ENCODE assay signal across 32 mouse cellular contexts in genomic region chr4:109471606-109472005, GRCm38 (mm10). TPM values are rescaled to one million over a fixed set of nuclear protein-coding genes. Genes with fewer than 3 reads are reported as not detected.
DNase-seq lines count a peak whose midpoint lies in the region; ATAC-seq and TF ChIP-seq lines count a peak whose summit lies in the region.
"Had no signal": no experiment of that assay in that cellular context is flagged by ENCODE, and none has a peak within 500 bp of the region (broad histone marks: within the 10 kb centered on the region; RNA-seq: fewer than 3 reads in every experiment).

No protein-coding gene starts in this region.

- no peak for ATAC-seq in lung, postnatal 0 days
- ATAC-seq in Patski: no peak
- ATAC-seq: forebrain, embryonic 14.5 days; hindbrain, embryonic 16.5 days; intestine, embryonic 16.5 days; midbrain, embryonic 15.5 days had no signal

- H3K4me3 ChIP-seq in gastrocnemius, adult 2 months: peak overlapping the region; percentile 3; the same call in 1 of the 2 replicates
- H3K4me3 ChIP-seq in lung, postnatal 0 days (ENCODE audit: low read depth, low read length): no peak overlapping the region
- H3K4me3 ChIP-seq: embryonic facial prominence, embryonic 15.5 days; hindbrain, embryonic 10.5 days; lung, embryonic 15.5 days; midbrain, embryonic 15.5 days had no signal

- H3K9ac ChIP-seq in lung, postnatal 0 days (replicated peaks; ENCODE audit: low read depth): no peak overlapping the region
- H3K9ac ChIP-seq: embryonic facial prominence, embryonic 15.5 days; lung, embryonic 15.5 days; midbrain, embryonic 15.5 days had no signal

- no peak for TF ChIP-seq EP300 in lung, postnatal 0 days (IDR thresholded peaks at IDR 0.05)

- H3K4me2 ChIP-seq in lung, postnatal 0 days (replicated peaks; ENCODE audit: low read depth, low read length): no peak overlapping the region
- H3K4me2 ChIP-seq: embryonic facial prominence, embryonic 15.5 days; heart, embryonic 11.5 days; lung, embryonic 15.5 days; midbrain, embryonic 15.5 days had no signal

- H3K27me3 ChIP-seq in lung, postnatal 0 days (replicated peaks; ENCODE audit: insufficient read depth, low read length): no peaks in the 10 kb centered on the region
- H3K27me3 ChIP-seq in Patski: no peaks in the 10 kb centered on the region
- H3K27me3 ChIP-seq: embryonic facial prominence, embryonic 15.5 days; lung, embryonic 15.5 days; midbrain, embryonic 15.5 days had no signal

- no peaks in the 10 kb centered on the region for H3K9me3 ChIP-seq in lung, postnatal 0 days (ENCODE audit: low read length)
- H3K9me3 ChIP-seq: embryonic facial prominence, embryonic 15.5 days; hindbrain, embryonic 10.5 days; lung, embryonic 15.5 days; midbrain, embryonic 15.5 days had no signal

- no peaks in the 10 kb centered on the region for H3K36me3 ChIP-seq in lung, postnatal 0 days (ENCODE audit: insufficient read depth, low read length)
- H3K36me3 ChIP-seq: lung, embryonic 15.5 days; midbrain, embryonic 15.5 days had no signal

- intact Hi-C loops in gastrocnemius, adult 2 months (cut with DNase I): no loop called here

- no peak for DNase-seq in gastrocnemius, adult 2 months
- DNase-seq in gastrocnemius, postnatal 25 days: no peak
- DNase-seq in lung, postnatal 0 days (ENCODE audit: low spot score): no peak
- DNase-seq in lung, postnatal 14 days: no peak
- DNase-seq in Patski (ENCODE audit: low read depth, low spot score): no peak
- DNase-seq in neural tube, embryonic 10.5 days (ENCODE audit: extremely low spot score, low spot score): no peak
- DNase-seq in embryo, embryonic 9.5 days (ENCODE audit: extremely low spot score): no peak
- DNase-seq: adrenal gland, postnatal 10 days; cerebellum, adult 9-10 months; kidney, adult 9 months; kidney, postnatal 14 days; thymus, postnatal 14 days had no signal

- TF ChIP-seq CTCF in gastrocnemius, adult 2 months (IDR thresholded peaks at IDR 0.05): no peak
- peak; percentile 2; the same call in 1 of the 2 replicates for TF ChIP-seq CTCF in lung, postnatal 0 days (IDR thresholded peaks at IDR 0.05)
- TF ChIP-seq CTCF in Patski (IDR thresholded peaks at IDR 0.05): peak; percentile 44

- in situ Hi-C loops in Patski (cut with MboI; ENCODE audit: low pct_unique_long_range_greater_than_20kb): loop anchor here (5.0 kb wide), 1 partner anchor 39 kb away; no protein-coding TSS in a partner anchor

- CTCF ChIA-PET in Patski (lab: Charles Lee): no interaction called here

- peaks cover 4% of the 10 kb centered on the region for H3K4me1 ChIP-seq in lung, postnatal 0 days (ENCODE audit: insufficient read depth, low read depth, low read length)

- peak overlapping the region; percentile 71 for H3K27ac ChIP-seq in gastrocnemius, adult 2 months
- no peak overlapping the region for H3K27ac ChIP-seq in lung, postnatal 0 days (ENCODE audit: low read length)
- H3K27ac ChIP-seq: embryonic facial prominence, embryonic 15.5 days; hindbrain, embryonic 10.5 days; lung, embryonic 15.5 days; macrophage; midbrain, embryonic 15.5 days had no signal

- POLR2A ChIA-PET in Patski (lab: Charles Lee): no interaction called here

RNA-seq across cellular contexts. Expression of gene Rnf11, which starts 12.9 kb away (rescaled TPM):
- total RNA-seq in gastrocnemius, adult 2 months (2021): 100 to 1,000 TPM; 134 to 137 TPM
- total RNA-seq in gastrocnemius, postnatal 25 days (2021): 100 to 1,000 TPM in 1 of 2 experiments, 10 to 100 TPM in 1; 95.4 to 123 TPM
- polyA plus RNA-seq in lung, postnatal 0 days (2015; fragmentation: Nextera tagmentation; extraction: Ambion mirVana): 51.7 and 56.6 TPM in 2 replicates
- polyA plus RNA-seq in Patski (2021): 95.6 TPM

RNA-seq across cellular contexts. Expression of gene 4930522H14Rik, which starts 59.5 kb away (rescaled TPM):
- total RNA-seq in gastrocnemius, adult 2 months (2021): not detected
- total RNA-seq in gastrocnemius, postnatal 25 days (2021): not detected
- not detected in 2 replicates for polyA plus RNA-seq in lung, postnatal 0 days (2015; fragmentation: Nextera tagmentation; extraction: Ambion mirVana)
- not detected for polyA plus RNA-seq in Patski (2021)
- total RNA-seq: adrenal gland, postnatal 10 days; gastrocnemius, adult 8-10 months; granulocyte monocyte progenitor cell, adult 5-6 weeks; left cerebral cortex, postnatal 14 days had no signal
- polyA plus RNA-seq: activated CD4-positive, CD25-positive, alpha-beta regulatory T cell, adult 4 months; brain, embryonic 14.5 days; C2C12; embryonic facial prominence, embryonic 15.5 days; forebrain, embryonic 14.5 days; frontal cortex, adult 2 months; heart, embryonic 11.5 days; heart, postnatal 0 days; hindbrain, embryonic 10.5 days; hindbrain, embryonic 16.5 days; intestine, embryonic 16.5 days; limb, embryonic 14.5 days; lung, embryonic 15.5 days; macrophage; midbrain, embryonic 15.5 days; neural tube, embryonic 11.5 days; small intestine, adult 2 months had no signal
